Mouse (Mus musculus) MEL (cell line): ENCODE measurements around the gene Poc1a. TPM values are rescaled to one million over a fixed set of nuclear protein-coding genes. Genes with fewer than 3 reads are reported as not detected.

ENCODE experiments used
- DNase-seq: peaks from one replicate; pipeline ENCODE4 v3.0.0; 2011; ENCODE audit warnings: low read depth, low spot score
- H3K27ac ChIP-seq: 2 replicates; pipeline ENCODE4 v1.5.1; 2012; ENCODE audit warnings: low read depth, mild to moderate bottlenecking, control low read depth, low read length, moderate library complexity; ENCODE audit not compliant: control insufficient read depth
- H3K27me3 ChIP-seq, 2 experiments: fragments of 150-350 bp in 1 of 2; sonication (generic) in 1 of 2; 2 replicates each; pipeline ENCODE4 v1.6.1; 2012; ENCODE audit warnings: low read length in 2 of 2, mild to moderate bottlenecking in 2 of 2, improper control_type of control experiment in 1 of 2, moderate library complexity in 1 of 2; ENCODE audit not compliant: insufficient read depth in 2 of 2, control insufficient read depth in 1 of 2
- H3K36me3 ChIP-seq, 2 experiments: 2 replicates each; pipeline ENCODE4 v1.6.1; 2012 to 2014; ENCODE audit warnings: low read length in 2 of 2, improper control_type of control experiment in 1 of 2, inconsistent platforms in 1 of 2, mild to moderate bottlenecking in 1 of 2; ENCODE audit not compliant: insufficient read depth in 2 of 2, control insufficient read depth in 1 of 2
- H3K4me1 ChIP-seq, 2 experiments: fragments of 150-350 bp in 1 of 2; sonication (generic) in 1 of 2; 2 replicates each; pipeline ENCODE4 v1.6.1; 2012; ENCODE audit warnings: low read length in 2 of 2, improper control_type of control experiment in 1 of 2, mild to moderate bottlenecking in 1 of 2; ENCODE audit not compliant: insufficient read depth in 2 of 2, control insufficient read depth in 1 of 2
- H3K4me3 ChIP-seq, 2 experiments: fragments of 150-350 bp in 1 of 2; sonication (generic) in 1 of 2; 2 replicates each; pipeline ENCODE4 v1.5.1; 2012; ENCODE audit warnings: low read depth in 2 of 2, low read length in 2 of 2, mild to moderate bottlenecking in 2 of 2, moderate library complexity in 2 of 2, control low read depth in 1 of 2, improper control_type of control experiment in 1 of 2; ENCODE audit not compliant: control insufficient read depth in 1 of 2, insufficient read depth in 1 of 2
- H3K79me2 ChIP-seq: 2 replicates; pipeline ENCODE4 v1.6.1; 2012; ENCODE audit warnings: mild to moderate bottlenecking, low read length, moderate library complexity; ENCODE audit not compliant: control insufficient read depth, poor library complexity, insufficient read depth
- H3K9ac ChIP-seq: 2 replicates; pipeline ENCODE4 v1.6.1; 2012; ENCODE audit warnings: low read depth, mild to moderate bottlenecking, control low read depth, low read length, moderate library complexity; ENCODE audit not compliant: control insufficient read depth, poor library complexity, severe bottlenecking
- H3K9me3 ChIP-seq: fragments of 150-350 bp; sonication (generic); replicated peaks from 2 replicates; pipeline ENCODE4 v1.6.1; 2012; ENCODE audit warnings: mild to moderate bottlenecking, low read length, improper control_type of control experiment, moderate library complexity; ENCODE audit not compliant: insufficient read depth
- BHLHE40 ChIP-seq: IDR thresholded peaks from 2 replicates; pipeline ENCODE4 v1.6.1; 2012; ENCODE audit warnings: low read depth, mild to moderate bottlenecking, inconsistent platforms, low read length, improper control_type of control experiment, borderline replicate concordance
- CHD1 ChIP-seq: IDR thresholded peaks from 2 replicates; pipeline ENCODE4 v1.6.1; 2012; ENCODE audit warnings: low read depth, mild to moderate bottlenecking, inconsistent platforms, low read length, improper control_type of control experiment
- CHD2 ChIP-seq: IDR thresholded peaks from 2 replicates; pipeline ENCODE4 v1.6.1; 2011; ENCODE audit warnings: low read length, improper control_type of control experiment
- CTCF ChIP-seq, 3 experiments: IDR thresholded peaks in 2 of 3; conservative IDR thresholded peaks in 1 of 3; 2 replicates each; pipeline ENCODE4 v1.5.1; 2011 to 2012; ENCODE audit warnings: low read length in 3 of 3, low read depth in 2 of 3, mild to moderate bottlenecking in 2 of 3, improper control_type of control experiment in 1 of 3, inconsistent platforms in 1 of 3, mixed read lengths in 1 of 3, moderate library complexity in 1 of 3; ENCODE audit not compliant: control insufficient read depth in 1 of 3, insufficient read depth in 1 of 3, poor library complexity in 1 of 3, severe bottlenecking in 1 of 3
- E2F4 ChIP-seq: IDR thresholded peaks from 2 replicates; pipeline ENCODE4 v1.6.1; 2011; ENCODE audit warnings: low read depth, low read length, improper control_type of control experiment, borderline replicate concordance
- GABPA ChIP-seq: IDR thresholded peaks from 2 replicates; pipeline ENCODE4 v1.6.1; 2012; ENCODE audit warnings: low read depth, mild to moderate bottlenecking, inconsistent platforms, low read length, improper control_type of control experiment, moderate library complexity
- GATA1 ChIP-seq: IDR thresholded peaks from 2 replicates; pipeline ENCODE4 v1.6.1; 2011; ENCODE audit warnings: low read depth, low read length, improper control_type of control experiment
- HCFC1 ChIP-seq: IDR thresholded peaks from 2 replicates; pipeline ENCODE4 v1.6.1; 2012; ENCODE audit warnings: low read depth, mild to moderate bottlenecking, inconsistent platforms, low read length, improper control_type of control experiment, moderate library complexity
- MAX ChIP-seq: IDR thresholded peaks from 2 replicates; pipeline ENCODE4 v1.6.1; 2011; ENCODE audit warnings: low read length, improper control_type of control experiment
- MAZ ChIP-seq: IDR thresholded peaks from 2 replicates; pipeline ENCODE4 v1.6.1; 2012; ENCODE audit warnings: low read depth, mild to moderate bottlenecking, inconsistent platforms, low read length, improper control_type of control experiment
- MEF2A ChIP-seq: IDR thresholded peaks from 2 replicates; pipeline ENCODE4 v1.6.1; 2014; ENCODE audit warnings: low read depth, mild to moderate bottlenecking, inconsistent platforms, low read length, improper control_type of control experiment; ENCODE audit not compliant: poor library complexity, insufficient replicate concordance, severe bottlenecking; ENCODE audit errors: extremely low read depth
- MYB ChIP-seq: IDR thresholded peaks from 2 replicates; pipeline ENCODE4 v1.6.1; 2011; ENCODE audit warnings: mild to moderate bottlenecking, low read depth, low read length, improper control_type of control experiment
- MYC ChIP-seq: IDR thresholded peaks from 2 replicates; pipeline ENCODE4 v1.6.1; 2011; ENCODE audit warnings: low read depth, mild to moderate bottlenecking, low read length, improper control_type of control experiment, moderate library complexity
- NELFE ChIP-seq: IDR thresholded peaks from 2 replicates; pipeline ENCODE4 v1.6.1; 2011; ENCODE audit warnings: low read depth, low read length, improper control_type of control experiment
- RAD21 ChIP-seq: IDR thresholded peaks from 2 replicates; pipeline ENCODE4 v1.6.1; 2011; ENCODE audit warnings: mild to moderate bottlenecking, low read depth, low read length, improper control_type of control experiment
- RCOR1 ChIP-seq: IDR thresholded peaks from 2 replicates; pipeline ENCODE4 v1.6.1; 2012; ENCODE audit warnings: low read depth, mild to moderate bottlenecking, inconsistent platforms, low read length, improper control_type of control experiment
- SMC3 ChIP-seq: IDR thresholded peaks from 2 replicates; pipeline ENCODE4 v1.6.1; 2011; ENCODE audit warnings: low read depth, low read length, improper control_type of control experiment
- TAL1 ChIP-seq: IDR thresholded peaks from 2 replicates; pipeline ENCODE4 v1.6.1; 2012; ENCODE audit warnings: mild to moderate bottlenecking, inconsistent platforms, low read length, moderate library complexity, mixed read lengths
- TCF12 ChIP-seq: IDR thresholded peaks from 2 replicates; pipeline ENCODE4 v1.6.1; 2014; ENCODE audit warnings: low read depth, mild to moderate bottlenecking, inconsistent platforms, low read length, improper control_type of control experiment, moderate library complexity
- UBTF ChIP-seq: IDR thresholded peaks from 2 replicates; pipeline ENCODE4 v1.6.1; 2012; ENCODE audit warnings: low read depth, mild to moderate bottlenecking, inconsistent platforms, low read length, improper control_type of control experiment, moderate library complexity, borderline replicate concordance; ENCODE audit not compliant: insufficient read depth
- USF1 ChIP-seq: IDR thresholded peaks from 2 replicates; pipeline ENCODE4 v1.6.1; 2014; ENCODE audit warnings: low read depth, mild to moderate bottlenecking, inconsistent platforms, low read length, improper control_type of control experiment, moderate library complexity
- USF2 ChIP-seq, 2 experiments: IDR thresholded peaks; 2 replicates each; pipeline ENCODE4 v1.6.1; 2011 to 2012; ENCODE audit warnings: improper control_type of control experiment in 2 of 2, low read length in 2 of 2, borderline replicate concordance in 1 of 2, inconsistent platforms in 1 of 2, low read depth in 1 of 2, mild to moderate bottlenecking in 1 of 2; ENCODE audit not compliant: insufficient read depth in 1 of 2
- ZKSCAN1 ChIP-seq: IDR thresholded peaks from 2 replicates; pipeline ENCODE4 v1.6.1; 2012; ENCODE audit warnings: low read depth, mild to moderate bottlenecking, inconsistent platforms, low read length, improper control_type of control experiment, moderate library complexity
- ZNF384 ChIP-seq: IDR thresholded peaks from 2 replicates; pipeline ENCODE4 v1.6.1; 2012; ENCODE audit warnings: low read depth, mild to moderate bottlenecking, inconsistent platforms, low read length, improper control_type of control experiment
- polyA plus RNA-seq, 2 experiments: library from polyadenylated mRNA; stranded (reverse) in 1 of 2; unstranded in 1 of 2; fragments of >175 nt in 1 of 2; fragments of >200 nt in 1 of 2; gene quantifications; 2 replicates each; pipeline versions ENCODE4 v1.2.1 to v1.2.4; 2012; ENCODE audit warnings: low replicate concordance in 2 of 2, low read depth in 1 of 2; ENCODE audit not compliant: insufficient read length in 2 of 2, insufficient read depth in 1 of 2, missing spikeins in 1 of 2
- total RNA-seq: library from RNA; depleted of rRNA; stranded (reverse); fragments of 300-350 nt; gene quantifications from 2 replicates; pipeline ENCODE4 v1.2.3, GENCODE M21; 2012

Gene Poc1a
- total and polyA plus RNA-seq, 3 experiments = 33.8 to 41.3 TPM; not detected in 1

DNA sequence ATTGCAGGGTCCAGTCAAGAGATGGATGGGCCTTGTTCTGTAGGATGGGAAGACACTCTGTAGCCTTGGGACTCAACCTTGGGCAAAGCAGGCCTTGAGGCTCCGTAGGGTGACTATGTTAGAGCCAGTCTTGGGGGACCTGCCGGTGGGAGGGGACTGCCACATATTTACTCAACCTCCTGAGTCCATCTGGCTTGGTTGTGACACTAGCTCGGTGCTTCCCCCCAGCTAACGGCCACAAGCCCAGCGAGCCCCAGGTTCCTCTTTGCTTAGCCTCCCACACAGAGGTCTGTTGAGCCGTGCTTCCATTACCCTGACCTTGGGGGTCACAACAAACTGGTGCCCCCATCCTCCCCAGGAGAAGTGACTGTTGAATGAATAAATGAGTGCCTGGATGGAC, 19.8 kb upstream of the Poc1a start:
- Histone ChIP-seq H3K9me3 (no peaks in the 10 kb centered on the region), H3K79me2 (no peaks in the 10 kb centered on the region), H3K36me3 (no peaks in the 10 kb centered on the region), H3K4me3 (no peak overlapping the region), H3K27me3 (peaks cover 0 to 10% of the 10 kb centered on the region in 2 experiments; a peak in 2 of 4 replicates), H3K9ac (no peak overlapping the region), H3K27ac (no peak overlapping the region), H3K4me1 (peaks cover 0 to 11% of the 10 kb centered on the region in 2 experiments; a peak in 1 of 4 replicates)
- TF ChIP-seq ZKSCAN1 = no peak
- TF ChIP-seq USF2 (IDR thresholded peaks at IDR 0.05; ENCODE audit: borderline replicate concordance in 1 of 2, insufficient read depth in 1 of 2, low read depth in 1 of 2, low read length in 2 of 2) = no peak
- no peak for TF ChIP-seq E2F4
- no peak for TF ChIP-seq CTCF (IDR thresholded peaks at IDR 0.05 in 2 of 3, conservative IDR thresholded peaks at IDR 0.05 in 1 of 3; ENCODE audit: control insufficient read depth in 1 of 3, insufficient read depth in 1 of 3, low read depth in 2 of 3, low read length in 3 of 3, poor library complexity in 1 of 3, severe bottlenecking in 1 of 3)
- no peak for TF ChIP-seq GABPA
- TF ChIP-seq RCOR1 = no peak
- no peak for TF ChIP-seq MEF2A
- TF ChIP-seq MAX = no peak
- DNase-seq = no peak

GRCm38 (mm10) chr9:106261491-106261890, 19.4 kb upstream of the Poc1a start:
- Histone ChIP-seq H3K79me2 (no peaks in the 10 kb centered on the region), H3K27me3 (peaks cover 0 to 6% of the 10 kb centered on the region in 2 experiments; a peak in 2 of 4 replicates), H3K4me3 (no peak overlapping the region), H3K36me3 (no peaks in the 10 kb centered on the region), H3K9ac (no peak overlapping the region), H3K27ac (no peak overlapping the region), H3K4me1 (peaks cover 0 to 11% of the 10 kb centered on the region in 2 experiments; a peak in 1 of 4 replicates), H3K9me3 (no peaks in the 10 kb centered on the region)
- DNase-seq = no peak
- TF ChIP-seq ZNF384 (no peak), HCFC1 (no peak), UBTF (no peak), NELFE (no peak), E2F4 (no peak), CHD2 (no peak), BHLHE40 (no peak), TCF12 (no peak), MAZ (no peak), GATA1 (no peak), TAL1 (no peak), RAD21 (no peak), USF2 (IDR thresholded peaks at IDR 0.05; ENCODE audit: borderline replicate concordance in 1 of 2, insufficient read depth in 1 of 2, low read depth in 1 of 2, low read length in 2 of 2) (no peak), CHD1 (no peak), MYB (no peak), SMC3 (no peak), USF1 (no peak), MEF2A (no peak), MYC (no peak), RCOR1 (no peak)
